Mouse (Mus musculus): ENCODE measurements around the gene Zbtb9. TPM values are rescaled to one million over a fixed set of nuclear protein-coding genes. Genes with fewer than 3 reads are reported as not detected.

The Zbtb9 gene
- polyA plus RNA-seq, 1 experiment from 2014 or later = 14.1 TPM

DNA sequence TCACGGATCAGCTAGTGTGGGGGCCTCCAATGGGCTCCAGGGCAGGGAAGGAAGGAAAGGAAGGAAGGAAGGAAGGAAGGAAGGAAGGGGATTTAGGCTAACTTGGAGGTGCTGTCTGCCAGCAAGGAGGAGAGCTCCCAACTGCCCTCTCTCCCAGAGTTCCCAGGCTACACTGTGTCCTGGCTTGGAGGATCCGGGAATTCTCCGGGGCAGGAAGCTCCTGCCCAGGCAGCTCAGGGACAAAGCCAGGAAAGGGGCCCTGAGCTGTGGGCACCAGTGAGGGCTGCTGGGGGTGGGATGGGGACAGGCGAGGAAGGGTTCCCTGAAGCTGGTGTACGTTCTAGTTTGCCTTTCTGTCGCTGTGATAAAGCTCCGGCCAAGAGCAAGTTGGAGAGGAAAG lies 63.5 kb downstream of the Zbtb9 start:
- Histone ChIP-seq H3K4me2 (ENCODE audit: low read depth, low read length) (no peak overlapping the region), H3K9ac (ENCODE audit: low read length) (0 out of 2 replicates have a peak overlapping the region, but pooled peaks have one; percentile 18), H3K27me3 (ENCODE audit: control insufficient read depth, insufficient read depth, low read length) (no peaks in the 10 kb centered on the region), H3K9me3 (replicated peaks; ENCODE audit: control insufficient read depth, low read length) (no peaks in the 10 kb centered on the region), H3K4me1 (ENCODE audit: control insufficient read depth, insufficient read depth, low read length) (peaks cover 32% of the 10 kb centered on the region), H3K4me3 (replicated peaks; ENCODE audit: low read length) (no peak overlapping the region), H3K36me3 (ENCODE audit: control insufficient read depth, insufficient read depth, low read length) (no peaks in the 10 kb centered on the region), H3K27ac (ENCODE audit: low read length) (no peak overlapping the region; the same call in 1 of the 2 replicates)
- no peak for ATAC-seq (ENCODE audit: insufficient read depth, low FRiP score)
- 62% methylated on average over 7 of the region's 7 CpGs for WGBS

DNA sequence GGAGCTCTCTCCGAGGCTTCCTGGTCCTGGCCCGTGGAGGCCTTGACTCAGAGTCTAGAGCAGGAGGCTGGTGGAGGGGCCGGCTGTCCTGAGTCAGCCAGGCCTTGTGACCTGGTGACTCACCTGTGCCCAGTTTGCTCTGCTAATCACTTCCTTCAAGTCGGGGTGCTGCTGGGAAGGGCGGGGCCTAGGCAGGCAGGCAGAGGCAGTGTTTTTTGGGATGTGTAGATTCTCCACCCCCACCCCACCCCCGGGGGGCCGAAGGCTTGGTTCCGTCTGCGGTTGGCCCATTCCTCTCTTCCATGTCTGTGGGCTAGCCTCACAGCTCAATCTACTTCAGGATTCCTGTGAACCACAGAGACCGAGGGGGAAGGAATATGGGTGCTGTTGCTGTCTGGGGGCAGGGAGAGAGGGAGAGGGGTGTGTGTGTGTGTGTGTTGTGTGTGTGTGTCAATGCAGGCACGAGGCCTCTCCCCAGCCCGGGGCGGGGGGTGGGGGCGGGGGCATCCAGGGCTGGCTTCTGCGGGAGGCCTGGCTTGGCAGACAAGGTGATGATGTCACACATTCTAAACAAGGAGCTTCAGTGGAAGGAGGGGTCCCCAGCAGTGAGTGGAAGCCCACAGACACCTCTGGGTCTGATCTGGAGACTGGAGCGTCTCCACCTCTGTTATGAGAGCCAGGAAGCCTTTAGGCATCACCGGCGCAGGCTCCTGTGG lies 65.5 kb downstream of the Zbtb9 start:
- H3K27me3 ChIP-seq (ENCODE audit: control insufficient read depth, insufficient read depth, low read length) = no peaks in the 10 kb centered on the region
- H3K4me1 ChIP-seq (ENCODE audit: control insufficient read depth, insufficient read depth, low read length) = peaks cover 36% of the 10 kb centered on the region
- H3K9me3 ChIP-seq (replicated peaks; ENCODE audit: control insufficient read depth, low read length) = no peaks in the 10 kb centered on the region
- 32% methylated on average over 18 of the region's 18 CpGs for WGBS
- H3K4me2 ChIP-seq (ENCODE audit: low read depth, low read length) = peak overlapping the region; percentile 33
- H3K4me3 ChIP-seq (replicated peaks; ENCODE audit: low read length) = no peak overlapping the region; the same call in 1 of the 2 replicates
- ATAC-seq (ENCODE audit: insufficient read depth, low FRiP score) = peak; percentile 76
- H3K9ac ChIP-seq (ENCODE audit: low read length) = peak overlapping the region; percentile 59
- no peaks in the 10 kb centered on the region for H3K36me3 ChIP-seq (ENCODE audit: control insufficient read depth, insufficient read depth, low read length)
- H3K27ac ChIP-seq (ENCODE audit: low read length) = peak overlapping the region; percentile 60

DNA sequence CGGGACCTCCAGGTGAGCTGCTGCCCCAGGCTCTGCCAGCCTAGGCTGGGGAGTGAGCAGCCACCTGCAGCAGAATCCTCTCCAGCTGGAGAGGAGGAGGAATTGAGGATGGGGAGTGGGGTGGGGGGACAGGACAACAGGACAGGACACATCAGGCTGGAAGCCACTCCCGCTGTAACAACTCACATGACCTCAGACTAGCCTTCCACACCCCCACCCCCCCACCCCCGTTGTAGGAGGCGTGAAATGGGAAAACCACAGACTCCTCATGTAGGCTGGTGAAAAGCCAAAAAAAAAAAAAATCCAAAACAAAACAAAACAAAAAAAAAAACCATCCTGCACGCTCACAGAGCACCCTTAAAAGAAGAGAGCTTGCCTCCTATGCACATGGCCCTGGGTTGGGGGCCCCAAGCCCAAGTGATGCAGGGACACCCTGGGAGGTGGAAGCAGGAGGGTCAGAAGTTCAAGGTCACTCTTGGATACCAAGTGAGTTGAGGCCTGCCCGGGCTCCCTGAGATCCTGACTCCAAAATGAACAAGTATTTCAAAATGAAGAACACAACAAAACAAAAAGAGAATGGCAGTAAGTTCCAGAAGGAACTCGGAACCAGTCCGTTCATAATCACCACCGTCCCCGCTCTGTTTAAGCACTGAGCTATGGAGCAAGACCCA lies 66.6 kb downstream of the Zbtb9 start:
- WGBS = 72% methylated on average over 10 of the region's 10 CpGs
- Histone ChIP-seq H3K27me3 (ENCODE audit: control insufficient read depth, insufficient read depth, low read length) (no peaks in the 10 kb centered on the region), H3K4me3 (replicated peaks; ENCODE audit: low read length) (no peak overlapping the region), H3K4me2 (ENCODE audit: low read depth, low read length) (peak overlapping the region; percentile 13; the same call in 1 of the 2 replicates), H3K4me1 (ENCODE audit: control insufficient read depth, insufficient read depth, low read length) (peaks cover 36% of the 10 kb centered on the region), H3K9ac (ENCODE audit: low read length) (peak overlapping the region; percentile 59), H3K36me3 (ENCODE audit: control insufficient read depth, insufficient read depth, low read length) (no peaks in the 10 kb centered on the region), H3K9me3 (replicated peaks; ENCODE audit: control insufficient read depth, low read length) (no peaks in the 10 kb centered on the region), H3K27ac (ENCODE audit: low read length) (peak overlapping the region; percentile 60; the same call in 1 of the 2 replicates)
- ATAC-seq (ENCODE audit: insufficient read depth, low FRiP score) = no peak

DNA sequence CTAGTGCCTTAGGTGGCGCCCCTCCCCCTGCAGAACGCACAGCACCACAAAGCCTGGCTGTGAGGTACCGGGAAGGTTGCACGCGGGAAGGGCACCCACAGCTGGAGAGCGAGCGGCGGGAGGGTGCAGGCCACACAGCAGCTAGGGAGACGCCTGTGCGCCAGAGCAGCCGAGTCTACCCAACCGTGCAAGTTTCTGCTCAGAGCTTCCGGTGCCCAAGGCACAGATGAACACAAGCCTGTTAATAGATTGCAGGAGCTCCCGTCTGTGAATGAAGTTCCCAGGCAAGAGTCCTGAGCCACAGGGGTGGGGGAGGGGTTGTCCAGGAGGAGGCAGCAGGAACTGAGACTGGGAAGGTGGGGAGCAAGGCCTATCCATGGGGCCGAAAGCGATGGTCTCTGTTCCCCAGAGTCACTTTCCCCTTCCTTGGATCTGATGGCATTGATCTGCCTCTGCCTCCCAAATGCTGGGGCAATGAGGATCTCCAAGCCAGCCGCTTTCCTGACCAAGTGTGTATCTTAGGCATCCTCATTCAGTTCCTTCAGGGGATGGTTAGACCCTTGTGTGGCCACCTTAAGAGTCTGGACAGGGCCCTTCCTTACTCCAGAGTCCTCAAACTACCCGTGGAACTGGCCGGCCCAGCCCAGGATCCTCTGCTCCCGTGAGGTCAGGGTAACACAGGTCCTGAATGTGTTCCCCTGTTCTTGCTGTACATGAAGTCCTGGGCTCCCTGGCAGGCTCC lies 67.5 kb downstream of the Zbtb9 start:
- H3K9ac ChIP-seq (ENCODE audit: low read length) = peak overlapping the region; percentile 38; the same call in 1 of the 2 replicates
- no peak for ATAC-seq (ENCODE audit: insufficient read depth, low FRiP score)

DNA sequence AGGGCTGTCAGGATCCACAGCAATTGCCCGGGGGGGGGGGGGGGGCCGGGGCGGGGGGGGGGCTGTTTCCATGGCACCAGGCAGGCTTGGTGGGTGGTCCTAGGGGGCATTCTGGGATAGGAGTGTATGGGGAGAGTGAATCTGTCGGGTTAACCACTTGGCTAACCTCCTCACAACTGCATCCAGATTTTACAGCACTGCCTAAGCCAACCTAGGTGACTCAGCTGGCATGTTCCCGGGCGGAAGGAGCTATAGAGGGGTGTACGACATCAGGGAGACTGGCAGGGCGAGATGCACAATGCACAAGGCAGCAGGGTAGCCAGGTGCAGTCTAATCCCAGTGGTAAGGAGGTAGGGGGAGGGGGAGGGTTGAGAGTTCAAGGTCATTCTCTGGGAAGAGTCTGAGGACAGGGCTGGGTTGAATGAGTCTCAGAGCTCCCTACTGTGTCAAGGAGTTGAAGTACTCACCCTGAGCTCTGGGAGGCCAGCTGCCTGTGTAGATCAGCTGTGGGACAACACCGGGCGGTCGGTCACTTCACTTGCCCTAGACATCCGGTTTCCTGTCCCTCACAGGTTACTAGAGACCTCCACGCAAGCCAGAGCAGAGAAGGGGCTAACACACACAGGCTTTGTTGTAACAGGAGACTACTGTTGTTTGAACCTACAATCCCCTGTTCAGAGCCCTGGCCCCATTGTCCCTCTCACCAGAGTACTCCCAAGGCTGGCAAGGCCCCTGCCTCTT lies 68.2 kb downstream of the Zbtb9 start:
- WGBS = 53% methylated on average over 11 of the region's 13 CpGs
- H3K4me2 ChIP-seq (ENCODE audit: low read depth, low read length) = no peak overlapping the region
- no peaks in the 10 kb centered on the region for H3K9me3 ChIP-seq (replicated peaks; ENCODE audit: control insufficient read depth, low read length)
- H3K4me1 ChIP-seq (ENCODE audit: control insufficient read depth, insufficient read depth, low read length) = peaks cover 36% of the 10 kb centered on the region
- no peak overlapping the region for H3K27ac ChIP-seq (ENCODE audit: low read length)
- ATAC-seq (ENCODE audit: insufficient read depth, low FRiP score) = no peak
- no peaks in the 10 kb centered on the region for H3K36me3 ChIP-seq (ENCODE audit: control insufficient read depth, insufficient read depth, low read length)
- 0 out of 2 replicates have a peak overlapping the region, but pooled peaks have one; percentile 38 for H3K9ac ChIP-seq (ENCODE audit: low read length)
- H3K27me3 ChIP-seq (ENCODE audit: control insufficient read depth, insufficient read depth, low read length) = no peaks in the 10 kb centered on the region
- no peak overlapping the region for H3K4me3 ChIP-seq (replicated peaks; ENCODE audit: low read length)

More for the DNA sequence above, 67.5 kb downstream of the Zbtb9 start:
- Histone ChIP-seq H3K27ac (ENCODE audit: low read length) (peak overlapping the region; percentile 26; the same call in 1 of the 2 replicates), H3K9me3 (replicated peaks; ENCODE audit: control insufficient read depth, low read length) (no peaks in the 10 kb centered on the region), H3K4me1 (ENCODE audit: control insufficient read depth, insufficient read depth, low read length) (peaks cover 36% of the 10 kb centered on the region), H3K4me3 (replicated peaks; ENCODE audit: low read length) (no peak overlapping the region), H3K4me2 (ENCODE audit: low read depth, low read length) (peak overlapping the region; percentile 13; the same call in 1 of the 2 replicates), H3K27me3 (ENCODE audit: control insufficient read depth, insufficient read depth, low read length) (no peaks in the 10 kb centered on the region), H3K36me3 (ENCODE audit: control insufficient read depth, insufficient read depth, low read length) (no peaks in the 10 kb centered on the region)
- 26% methylated on average over 20 of the region's 20 CpGs for WGBS

DNA sequence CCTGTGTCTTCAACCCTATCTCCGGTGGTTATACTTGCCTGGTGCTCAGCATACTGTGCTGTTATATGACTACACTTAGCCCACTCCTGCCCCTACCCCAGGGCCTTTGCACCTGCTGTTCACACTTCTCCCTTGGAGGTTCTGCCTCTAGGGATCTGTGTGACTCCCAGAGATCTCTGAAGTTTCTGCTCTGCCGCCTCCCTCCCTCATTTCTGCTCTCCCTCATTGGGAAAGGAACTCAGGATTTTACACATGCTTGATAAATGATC lies 68.8 kb downstream of the Zbtb9 start:
- no peaks in the 10 kb centered on the region for H3K9me3 ChIP-seq (replicated peaks; ENCODE audit: control insufficient read depth, low read length)
- no peak overlapping the region for H3K9ac ChIP-seq (ENCODE audit: low read length)
- WGBS = 92% methylated on average over 2 of the region's 2 CpGs
- H3K36me3 ChIP-seq (ENCODE audit: control insufficient read depth, insufficient read depth, low read length) = no peaks in the 10 kb centered on the region
- H3K27ac ChIP-seq (ENCODE audit: low read length) = no peak overlapping the region
- no peaks in the 10 kb centered on the region for H3K27me3 ChIP-seq (ENCODE audit: control insufficient read depth, insufficient read depth, low read length)
- peaks cover 36% of the 10 kb centered on the region for H3K4me1 ChIP-seq (ENCODE audit: control insufficient read depth, insufficient read depth, low read length)
- no peak overlapping the region for H3K4me3 ChIP-seq (replicated peaks; ENCODE audit: low read length)
- no peak overlapping the region for H3K4me2 ChIP-seq (ENCODE audit: low read depth, low read length)
- ATAC-seq (ENCODE audit: insufficient read depth, low FRiP score) = no peak

DNA sequence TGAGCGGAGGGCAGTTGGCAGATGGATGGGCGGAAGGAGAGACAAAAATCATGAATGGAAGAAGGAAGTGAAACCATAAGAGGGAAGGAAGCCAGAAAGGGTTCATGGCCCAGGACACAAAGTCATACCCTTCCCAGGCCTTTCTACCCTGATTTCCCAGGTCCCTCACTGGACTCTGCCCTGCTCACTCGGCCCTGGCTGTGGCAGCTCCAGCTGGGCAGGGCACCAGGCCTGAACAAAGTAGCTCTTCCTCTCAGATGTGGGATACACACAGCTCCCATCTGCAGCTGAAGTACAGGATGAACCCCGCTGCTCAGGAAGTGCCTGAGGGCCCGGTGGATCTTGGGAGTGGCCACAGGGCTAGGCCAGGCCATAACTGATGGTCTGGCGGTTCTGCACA lies 69.9 kb downstream of the Zbtb9 start:
- H3K36me3 ChIP-seq (ENCODE audit: control insufficient read depth, insufficient read depth, low read length) = no peaks in the 10 kb centered on the region
- H3K27me3 ChIP-seq (ENCODE audit: control insufficient read depth, insufficient read depth, low read length) = no peaks in the 10 kb centered on the region
- peaks cover 35% of the 10 kb centered on the region for H3K4me1 ChIP-seq (ENCODE audit: control insufficient read depth, insufficient read depth, low read length)
- 65% methylated on average over 6 of the region's 6 CpGs for WGBS
- H3K9ac ChIP-seq (ENCODE audit: low read length) = peak overlapping the region; percentile 44
- H3K9me3 ChIP-seq (replicated peaks; ENCODE audit: control insufficient read depth, low read length) = no peaks in the 10 kb centered on the region
- H3K4me2 ChIP-seq (ENCODE audit: low read depth, low read length) = no peak overlapping the region
- H3K27ac ChIP-seq (ENCODE audit: low read length) = 0 out of 2 replicates have a peak overlapping the region, but pooled peaks have one; percentile 6
- ATAC-seq (ENCODE audit: insufficient read depth, low FRiP score) = no peak
- no peak overlapping the region for H3K4me3 ChIP-seq (replicated peaks; ENCODE audit: low read length)

DNA sequence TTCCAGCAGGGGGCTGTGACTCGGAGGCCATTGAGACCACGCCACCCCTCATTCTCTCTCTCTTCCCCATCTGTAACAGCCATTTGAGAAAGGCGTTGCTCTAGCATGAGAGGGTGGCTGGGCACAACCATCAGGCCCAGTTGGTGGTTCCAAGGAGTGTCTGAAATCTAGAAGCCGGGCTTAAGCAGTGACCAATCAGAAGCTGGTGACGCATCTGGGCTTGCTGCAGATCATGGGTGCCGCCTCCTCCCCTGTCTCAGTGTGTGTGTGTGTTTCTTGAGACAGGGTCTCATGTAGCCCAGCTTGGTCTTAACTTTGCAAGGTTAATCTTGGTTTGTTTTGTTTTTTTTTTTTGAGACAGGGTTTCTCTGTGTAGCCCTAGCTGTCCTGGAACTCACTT lies 72.2 kb downstream of the Zbtb9 start:
- Histone ChIP-seq H3K4me2 (ENCODE audit: low read depth, low read length) (no peak overlapping the region), H3K4me3 (replicated peaks; ENCODE audit: low read length) (no peak overlapping the region), H3K36me3 (ENCODE audit: control insufficient read depth, insufficient read depth, low read length) (no peaks in the 10 kb centered on the region), H3K27ac (ENCODE audit: low read length) (no peak overlapping the region), H3K4me1 (ENCODE audit: control insufficient read depth, insufficient read depth, low read length) (peaks cover 19% of the 10 kb centered on the region), H3K9ac (ENCODE audit: low read length) (no peak overlapping the region), H3K9me3 (replicated peaks; ENCODE audit: control insufficient read depth, low read length) (no peaks in the 10 kb centered on the region), H3K27me3 (ENCODE audit: control insufficient read depth, insufficient read depth, low read length) (no peaks in the 10 kb centered on the region)
- no peak for ATAC-seq (ENCODE audit: insufficient read depth, low FRiP score)
- 83% methylated on average over 6 of the region's 6 CpGs for WGBS

Data from stomach, embryonic 16.5 days (tissue).